Mouse (Mus musculus) cortical plate, adult 2 months (tissue): ENCODE measurements around the gene Cux2.

Experiments
- CTCF ChIP-seq: fragments of 200-500 bp; IDR thresholded peaks from 2 replicates; pipeline ENCODE4 v1.5.1; 2011; ENCODE audit warnings: mild to moderate bottlenecking, control low read depth, low read length; ENCODE audit not compliant: insufficient read depth; ENCODE audit errors: extremely low read depth
- POLR2A ChIP-seq: fragments of 200-500 bp; IDR thresholded peaks from 2 replicates; pipeline ENCODE4 v1.6.1; 2011; ENCODE audit warnings: mild to moderate bottlenecking, low read length, control low read depth; ENCODE audit not compliant: insufficient read depth; ENCODE audit errors: extremely low read depth

GRCm38 (mm10) chr5:121810331-121811151, 239.4 kb downstream of the Cux2 start:
- TF ChIP-seq CTCF (no peak), POLR2A (no peak)
